Mouse (Mus musculus) spleen, adult 2 months (tissue): ENCODE data around the gene Zbtb25.

Experiments used
- CTCF ChIP-seq: fragments of 200-500 bp; IDR thresholded peaks from 2 replicates; pipeline ENCODE4 v1.5.1; 2011; ENCODE audit warnings: mild to moderate bottlenecking, inconsistent platforms; ENCODE audit not compliant: insufficient read depth, insufficient read length, insufficient replicate concordance; ENCODE audit errors: extremely low read depth
- POLR2A ChIP-seq: fragments of 200-500 bp; IDR thresholded peaks from 2 replicates; pipeline ENCODE4 v1.6.1; 2011; ENCODE audit warnings: low read depth, low read length, inconsistent platforms

GRCm38 (mm10) chr12:76304199-76304598 lies 65.2 kb downstream of the Zbtb25 start:
- no peak for TF ChIP-seq CTCF
- no peak for TF ChIP-seq POLR2A
